Mouse (Mus musculus): ENCODE measurements around the gene Slc35e3. TPM values are rescaled to one million over a fixed set of nuclear protein-coding genes. Genes with fewer than 3 reads are reported as not detected.

The Slc35e3 gene
- total and polyA plus RNA-seq, 2 experiments from 2014 or later: 24.4 to 31.0 TPM

DNA sequence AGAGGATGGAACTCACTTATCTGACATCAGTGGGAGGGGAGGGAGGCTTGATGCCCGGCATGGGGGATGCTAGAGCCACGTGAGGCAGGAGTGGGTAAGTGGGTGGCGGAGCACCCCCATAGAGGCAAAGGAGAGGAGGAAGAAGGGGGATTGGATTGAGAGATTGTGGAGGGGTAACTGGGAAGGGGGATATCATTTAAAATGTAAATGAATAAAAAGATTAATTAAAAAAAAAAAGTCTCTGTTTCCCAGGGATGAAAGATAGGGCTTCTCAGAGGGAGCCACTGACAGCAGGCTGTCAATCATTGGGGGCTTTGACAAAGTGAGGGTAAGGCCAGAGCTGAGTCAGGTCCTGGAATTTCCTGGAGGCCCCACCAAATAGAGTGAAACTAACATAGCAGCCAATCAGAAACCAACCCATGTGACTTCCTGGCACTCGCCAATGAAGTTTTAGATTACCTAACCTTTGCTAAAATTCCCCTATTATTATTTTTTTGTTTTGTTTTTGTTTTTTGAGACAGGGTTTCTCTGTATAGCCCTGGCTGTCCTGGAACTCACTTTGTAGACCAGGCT, 31.2 kb downstream of the Slc35e3 start:
- no peak for ATAC-seq (ENCODE audit: low FRiP score)
- no peak overlapping the region for H3K27ac ChIP-seq (ENCODE audit: low read depth, low read length)
- H3K36me3 ChIP-seq (ENCODE audit: insufficient read depth, low read length): no peaks in the 10 kb centered on the region
- no peaks in the 10 kb centered on the region for H3K9me3 ChIP-seq (ENCODE audit: low read length)
- H3K27me3 ChIP-seq (ENCODE audit: insufficient read depth, low read length): no peaks in the 10 kb centered on the region
- 79% methylated on average over 4 of the region's 4 CpGs for WGBS
- no peak overlapping the region for H3K4me3 ChIP-seq (ENCODE audit: low read depth, low read length)
- no peak for TF ChIP-seq CTCF (IDR thresholded peaks at IDR 0.05)
- H3K4me1 ChIP-seq (ENCODE audit: insufficient read depth, low read length): no peaks in the 10 kb centered on the region
- no peak overlapping the region for H3K4me2 ChIP-seq (ENCODE audit: low read depth, low read length, poor library complexity, severe bottlenecking)
- DNase-seq (ENCODE audit: low spot score): no peak
- H3K9ac ChIP-seq (replicated peaks; ENCODE audit: low read length, poor library complexity, severe bottlenecking): no peak overlapping the region

DNA sequence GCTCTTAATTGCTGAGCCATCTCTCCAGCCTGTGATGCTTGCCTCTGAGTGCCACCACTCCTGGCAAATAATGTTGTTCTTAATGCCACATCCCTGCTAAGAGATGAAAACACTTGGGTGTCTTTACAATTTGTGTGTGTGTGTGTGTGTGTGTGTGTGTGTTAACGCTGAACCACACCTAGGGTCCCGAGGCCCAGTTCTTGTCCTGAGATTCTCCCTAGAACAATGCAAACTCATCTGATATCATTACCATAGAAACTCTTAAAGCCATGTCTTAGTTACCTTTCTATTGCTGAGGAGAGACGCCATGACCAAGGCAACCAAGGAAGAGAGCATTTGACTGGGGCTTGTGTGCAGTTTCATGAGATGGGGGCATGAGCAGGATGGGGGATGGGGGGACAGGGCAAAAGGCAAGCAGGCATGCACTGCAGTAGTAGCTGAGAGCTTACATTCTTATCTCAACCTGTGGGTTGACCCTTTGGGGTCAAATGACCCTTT, 32.1 kb downstream of the Slc35e3 start:
- H3K27me3 ChIP-seq (ENCODE audit: insufficient read depth, low read length): no peaks in the 10 kb centered on the region
- H3K9ac ChIP-seq (replicated peaks; ENCODE audit: low read length, poor library complexity, severe bottlenecking): no peak overlapping the region
- no peak for DNase-seq (ENCODE audit: low spot score)
- ATAC-seq (ENCODE audit: low FRiP score): no peak
- no peaks in the 10 kb centered on the region; the same call in 1 of the 2 replicates for H3K4me1 ChIP-seq (ENCODE audit: insufficient read depth, low read length)
- H3K4me3 ChIP-seq (ENCODE audit: low read depth, low read length): no peak overlapping the region
- TF ChIP-seq CTCF (IDR thresholded peaks at IDR 0.05): no peak
- H3K27ac ChIP-seq (ENCODE audit: low read depth, low read length): no peak overlapping the region
- no peak overlapping the region for H3K4me2 ChIP-seq (ENCODE audit: low read depth, low read length, poor library complexity, severe bottlenecking)
- no peaks in the 10 kb centered on the region for H3K9me3 ChIP-seq (ENCODE audit: low read length)
- H3K36me3 ChIP-seq (ENCODE audit: insufficient read depth, low read length): no peaks in the 10 kb centered on the region
- 94% methylated on average over 3 of the region's 3 CpGs for WGBS

DNA sequence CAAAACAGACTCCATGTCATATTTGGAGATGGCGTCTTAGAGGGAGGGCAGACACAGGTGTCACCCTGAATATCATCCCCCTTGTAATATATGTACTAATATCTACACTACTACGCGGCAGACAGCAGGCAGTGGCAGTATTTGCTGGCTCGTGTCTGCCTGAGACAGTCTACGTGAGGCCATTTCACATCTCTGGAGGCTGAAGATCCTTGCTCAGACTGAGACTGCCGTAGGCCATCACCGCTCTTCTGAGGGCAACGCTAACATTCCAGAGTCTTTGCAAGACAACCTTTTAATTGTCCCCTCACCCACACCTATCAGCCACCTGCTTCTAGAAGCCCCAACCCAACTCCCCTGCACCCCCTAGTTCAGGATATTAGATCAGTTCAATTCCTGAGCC, 32.7 kb downstream of the Slc35e3 start:
- no peak for TF ChIP-seq CTCF (IDR thresholded peaks at IDR 0.05)

GRCm38 (mm10) chr10:117712871-117713270, 33.3 kb downstream of the Slc35e3 start:
- Histone ChIP-seq H3K27me3 (ENCODE audit: insufficient read depth, low read length) (no peaks in the 10 kb centered on the region), H3K27ac (ENCODE audit: low read depth, low read length) (no peak overlapping the region), H3K36me3 (ENCODE audit: insufficient read depth, low read length) (no peaks in the 10 kb centered on the region), H3K9me3 (ENCODE audit: low read length) (no peaks in the 10 kb centered on the region), H3K9ac (replicated peaks; ENCODE audit: low read length, poor library complexity, severe bottlenecking) (no peak overlapping the region), H3K4me3 (ENCODE audit: low read depth, low read length) (no peak overlapping the region), H3K4me2 (ENCODE audit: low read depth, low read length, poor library complexity, severe bottlenecking) (no peak overlapping the region), H3K4me1 (ENCODE audit: insufficient read depth, low read length) (no peaks in the 10 kb centered on the region; the same call in 1 of the 2 replicates)
- DNase-seq (ENCODE audit: low spot score) (no peak), ATAC-seq (ENCODE audit: low FRiP score) (no peak)
- TF ChIP-seq CTCF (IDR thresholded peaks at IDR 0.05): no peak
- WGBS: 92% methylated on average over 9 of the region's 9 CpGs

More for the DNA sequence above, 32.7 kb downstream of the Slc35e3 start:
- Histone ChIP-seq H3K27me3 (ENCODE audit: insufficient read depth, low read length) (no peaks in the 10 kb centered on the region), H3K4me3 (ENCODE audit: low read depth, low read length) (no peak overlapping the region), H3K27ac (ENCODE audit: low read depth, low read length) (no peak overlapping the region), H3K9ac (replicated peaks; ENCODE audit: low read length, poor library complexity, severe bottlenecking) (no peak overlapping the region), H3K4me1 (ENCODE audit: insufficient read depth, low read length) (no peaks in the 10 kb centered on the region; the same call in 1 of the 2 replicates), H3K36me3 (ENCODE audit: insufficient read depth, low read length) (no peaks in the 10 kb centered on the region), H3K9me3 (ENCODE audit: low read length) (no peaks in the 10 kb centered on the region), H3K4me2 (ENCODE audit: low read depth, low read length, poor library complexity, severe bottlenecking) (no peak overlapping the region)
- ATAC-seq (ENCODE audit: low FRiP score) (no peak), DNase-seq (ENCODE audit: low spot score) (no peak)
- WGBS: 95% methylated on average over 8 of the region's 8 CpGs

- TF ChIP-seq CTCF (IDR thresholded peaks at IDR 0.05): no peak
- Histone ChIP-seq H3K4me1 (ENCODE audit: insufficient read depth, low read length) (no peaks in the 10 kb centered on the region; the same call in 1 of the 2 replicates), H3K4me2 (ENCODE audit: low read depth, low read length, poor library complexity, severe bottlenecking) (no peak overlapping the region), H3K4me3 (ENCODE audit: low read depth, low read length) (no peak overlapping the region), H3K9ac (replicated peaks; ENCODE audit: low read length, poor library complexity, severe bottlenecking) (no peak overlapping the region), H3K27ac (ENCODE audit: low read depth, low read length) (no peak overlapping the region), H3K9me3 (ENCODE audit: low read length) (no peaks in the 10 kb centered on the region), H3K27me3 (ENCODE audit: insufficient read depth, low read length) (no peaks in the 10 kb centered on the region), H3K36me3 (ENCODE audit: insufficient read depth, low read length) (no peaks in the 10 kb centered on the region)
- DNase-seq (ENCODE audit: low spot score) (no peak), ATAC-seq (ENCODE audit: low FRiP score) (no peak)
- 89% methylated on average over 9 of the region's 9 CpGs for WGBS
These were observed 33.9 kb downstream of the Slc35e3 start for GRCm38 (mm10) chr10:117712191-117712754.

DNA sequence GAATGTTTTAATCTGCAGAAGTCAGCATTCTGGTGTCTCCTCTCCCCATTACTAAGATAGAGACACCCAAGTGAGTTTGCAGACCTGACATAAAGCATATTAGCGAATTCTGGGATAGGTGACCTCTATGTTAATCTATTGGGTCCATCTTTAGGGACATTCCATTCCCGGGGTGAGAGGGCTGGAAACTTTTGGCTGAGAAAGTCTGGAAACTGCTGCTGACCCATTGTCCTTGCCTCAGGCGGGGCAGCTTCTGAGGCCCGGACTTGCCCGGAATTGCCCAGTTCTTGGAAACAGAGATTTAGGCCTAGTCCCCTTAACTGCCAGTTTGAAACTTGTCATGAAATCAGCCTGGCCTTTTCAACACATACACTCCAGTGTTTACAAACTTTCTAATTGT, 34.8 kb downstream of the Slc35e3 start:
- H3K9ac ChIP-seq (replicated peaks; ENCODE audit: low read length, poor library complexity, severe bottlenecking): no peak overlapping the region
- H3K27ac ChIP-seq (ENCODE audit: low read depth, low read length): no peak overlapping the region
- DNase-seq (ENCODE audit: low spot score) (no peak), ATAC-seq (ENCODE audit: low FRiP score) (no peak)
- no peaks in the 10 kb centered on the region; the same call in 1 of the 2 replicates for H3K4me1 ChIP-seq (ENCODE audit: insufficient read depth, low read length)
- no peaks in the 10 kb centered on the region for H3K9me3 ChIP-seq (ENCODE audit: low read length)
- no peaks in the 10 kb centered on the region for H3K27me3 ChIP-seq (ENCODE audit: insufficient read depth, low read length)
- no peak for TF ChIP-seq CTCF (IDR thresholded peaks at IDR 0.05)
- H3K36me3 ChIP-seq (ENCODE audit: insufficient read depth, low read length): peaks cover 7% of the 10 kb centered on the region
- peak overlapping the region; percentile 58 for H3K4me2 ChIP-seq (ENCODE audit: low read depth, low read length, poor library complexity, severe bottlenecking)
- peak overlapping the region; percentile 96 for H3K4me3 ChIP-seq (ENCODE audit: low read depth, low read length)
- WGBS: 73% methylated on average over 5 of the region's 5 CpGs
